Mouse (Mus musculus): ENCODE measurements around the gene Trim30b. TPM values are rescaled to one million over a fixed set of nuclear protein-coding genes. Genes with fewer than 3 reads are reported as not detected.
A peak's percentile ranks its signal among the peaks of the same experiment; 100 is the strongest.
"Not testable (repeated sequence)": the region's sequence is repeated elsewhere in the genome, so short reads cannot be mapped to it uniquely, and the experiment has no call there.

The Trim30b gene
- total and polyA plus RNA-seq, 3 experiments, result 0.22 TPM; not detected in 2

DNA sequence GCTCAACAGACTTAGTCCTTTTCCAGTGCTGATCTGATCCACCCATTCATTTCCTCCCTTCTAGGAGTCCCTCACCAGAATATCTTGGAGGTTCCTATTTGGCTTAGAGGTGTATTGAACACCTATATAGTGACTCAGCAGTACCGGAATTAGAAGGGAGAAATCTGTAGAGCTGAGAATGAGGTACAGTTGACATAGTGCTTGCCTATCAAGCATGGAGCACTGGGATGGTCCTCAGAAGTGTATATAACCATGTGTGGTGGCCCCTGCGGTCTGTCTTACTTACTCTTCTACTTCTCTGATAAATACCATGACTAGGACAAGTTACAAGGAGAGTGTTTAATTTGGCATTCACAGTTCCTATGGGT, 16.1 kb downstream of the Trim30b start:
- H3K36me3 ChIP-seq (replicated peaks), result no peaks in the 10 kb centered on the region
- DNase-seq (ENCODE audit: low spot score) (no peak), ATAC-seq (ENCODE audit: extremely low read depth, insufficient number of reproducible peaks, low FRiP score, poor library complexity, severe bottlenecking) (0 out of 2 replicates have a peak, but pooled peaks have one; percentile 3)
- peak overlapping the region; percentile 69 for H3K4me3 ChIP-seq (ENCODE audit: low read depth, low read length)
- no peaks in the 10 kb centered on the region for H3K9me3 ChIP-seq (replicated peaks)
- TF ChIP-seq CTCF (IDR thresholded peaks at IDR 0.05; ENCODE audit: low read depth, low read length) (no peak), TAL1 (conservative IDR thresholded peaks at IDR 0.05; ENCODE audit: low read depth, low read length) (no peak), POLR2AphosphoS5 (IDR thresholded peaks at IDR 0.05; ENCODE audit: insufficient replicate concordance, low read depth, low read length) (no peak), GATA1 (IDR thresholded peaks at IDR 0.05; ENCODE audit: borderline replicate concordance, low read length) (no peak), GATA2 (IDR thresholded peaks at IDR 0.05; ENCODE audit: borderline replicate concordance, low read depth, low read length) (no peak)
- H3K27me3 ChIP-seq (ENCODE audit: insufficient read depth, low read length), result no peaks in the 10 kb centered on the region
- peaks cover 5% of the 10 kb centered on the region; the same call in 1 of the 2 replicates for H3K4me1 ChIP-seq (ENCODE audit: insufficient read depth, low read depth, low read length)

DNA sequence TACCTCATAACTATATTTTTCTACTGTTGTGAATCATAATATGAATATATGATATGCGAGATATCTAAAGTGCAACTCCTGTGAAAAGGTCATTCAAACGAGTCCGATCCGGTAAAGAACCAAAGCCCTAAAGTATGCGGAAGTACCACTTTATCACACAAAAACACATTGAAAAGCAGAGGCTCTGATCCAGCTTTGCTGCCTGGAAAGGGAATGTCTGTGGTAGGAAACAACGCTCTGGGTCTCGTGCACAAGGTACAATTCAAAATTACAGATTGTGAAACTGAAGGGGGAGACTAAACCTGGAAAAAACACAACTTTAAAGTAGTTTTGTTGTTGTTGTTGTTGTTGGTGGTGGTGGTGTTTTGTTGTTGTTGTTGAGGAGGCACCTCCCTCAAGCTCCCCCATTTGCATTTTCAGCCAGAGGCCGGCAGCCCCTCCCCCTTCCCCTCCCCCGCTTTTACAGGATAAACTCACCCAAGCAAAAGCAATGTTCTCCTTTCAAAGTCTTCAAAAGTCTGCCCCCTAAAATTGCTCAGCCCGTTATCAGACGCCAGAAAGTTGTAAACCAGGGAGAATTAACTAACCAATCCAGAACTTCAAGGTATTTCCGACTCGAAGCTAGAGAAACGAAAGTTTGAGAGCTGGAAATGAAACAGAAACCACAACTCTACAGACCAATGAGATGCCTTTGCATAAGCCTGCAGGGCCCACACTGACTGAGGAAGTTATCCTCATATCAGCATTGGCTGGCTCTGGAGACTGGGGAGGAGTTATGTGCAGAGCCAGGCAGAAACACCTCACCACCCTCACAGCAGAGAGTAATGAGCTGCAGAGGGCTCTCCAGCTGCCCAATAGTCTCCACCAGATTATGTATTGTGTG, 16.7 kb downstream of the Trim30b start, which contains the start of gene Trim12c:
Trim12c (minus strand) TSS at position 646 of the 883 bp plus-strand sequence.
- Histone ChIP-seq H3K27me3 (ENCODE audit: insufficient read depth, low read length) (no peaks in the 10 kb centered on the region), H3K9me3 (replicated peaks) (no peaks in the 10 kb centered on the region), H3K4me3 (ENCODE audit: low read depth, low read length) (peak within 1 kb of the TSS; percentile 69), H3K4me1 (ENCODE audit: insufficient read depth, low read depth, low read length) (peaks cover 9% of the 10 kb centered on the region; the same call in 1 of the 2 replicates), H3K36me3 (replicated peaks) (peaks cover 2% of the 10 kb centered on the region)
- TF ChIP-seq TAL1 (conservative IDR thresholded peaks at IDR 0.05; ENCODE audit: low read depth, low read length) (peak; percentile 58), GATA2 (IDR thresholded peaks at IDR 0.05; ENCODE audit: borderline replicate concordance, low read depth, low read length) (no peak)
- ATAC-seq (ENCODE audit: extremely low read depth, insufficient number of reproducible peaks, low FRiP score, poor library complexity, severe bottlenecking) (peak; percentile 99), DNase-seq (ENCODE audit: low spot score) (peak; percentile 67)

DNA sequence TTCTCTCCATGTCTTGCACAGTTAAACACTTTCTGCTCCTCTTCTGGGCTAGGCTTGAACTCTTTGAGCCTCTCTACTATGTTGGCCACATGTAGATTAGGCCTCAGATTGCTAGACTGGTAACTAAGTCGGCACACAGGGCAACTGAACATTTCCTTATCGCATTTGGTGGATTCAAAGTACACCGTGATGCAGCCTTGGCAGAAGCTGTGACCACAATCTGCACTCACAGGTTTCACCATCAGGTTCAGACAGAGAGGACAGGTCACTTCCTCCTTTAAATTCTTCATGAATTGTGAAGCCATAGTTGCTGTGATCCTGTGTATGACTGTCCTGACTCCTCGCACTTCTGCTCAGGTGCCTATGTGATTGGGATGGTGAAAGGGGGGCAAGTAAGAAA, 21.6 kb downstream of the Trim30b start:
- not testable (repeated sequence) for H3K9me3 ChIP-seq (replicated peaks); H3K27me3 ChIP-seq (ENCODE audit: insufficient read depth, low read length); DNase-seq (ENCODE audit: low spot score); H3K4me3 ChIP-seq (ENCODE audit: low read depth, low read length); ATAC-seq (ENCODE audit: extremely low read depth, insufficient number of reproducible peaks, low FRiP score, poor library complexity, severe bottlenecking)
- H3K4me1 ChIP-seq (ENCODE audit: insufficient read depth, low read depth, low read length), result peaks cover 10% of the 10 kb centered on the region; the same call in 1 of the 2 replicates
- peaks cover 22% of the 10 kb centered on the region for H3K36me3 ChIP-seq (replicated peaks)

DNA sequence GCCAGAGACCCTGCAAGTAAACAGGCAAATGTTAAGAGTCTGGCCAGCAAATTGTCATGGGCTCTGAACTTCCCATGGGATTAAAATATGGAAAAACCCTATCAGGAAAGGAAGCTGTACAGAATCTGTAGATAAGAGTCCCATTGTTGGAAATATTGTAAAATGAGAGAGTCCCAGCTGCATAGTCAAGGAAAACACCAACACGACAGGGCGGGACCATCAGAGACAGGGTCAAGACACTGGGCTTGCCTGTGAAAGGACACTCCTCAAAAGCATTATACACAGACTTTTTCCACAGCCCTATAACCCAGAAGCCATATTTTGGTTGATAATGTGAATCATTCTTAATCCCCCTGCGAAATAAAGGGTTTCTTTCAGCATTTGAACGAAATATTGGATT, 28.9 kb downstream of the Trim30b start:
- H3K27me3 ChIP-seq (ENCODE audit: insufficient read depth, low read length); DNase-seq (ENCODE audit: low spot score); H3K9me3 ChIP-seq (replicated peaks); H3K4me3 ChIP-seq (ENCODE audit: low read depth, low read length); H3K4me1 ChIP-seq (ENCODE audit: insufficient read depth, low read depth, low read length); ATAC-seq (ENCODE audit: extremely low read depth, insufficient number of reproducible peaks, low FRiP score, poor library complexity, severe bottlenecking): not testable (repeated sequence)
- H3K36me3 ChIP-seq (replicated peaks), result peaks cover 11% of the 10 kb centered on the region

DNA sequence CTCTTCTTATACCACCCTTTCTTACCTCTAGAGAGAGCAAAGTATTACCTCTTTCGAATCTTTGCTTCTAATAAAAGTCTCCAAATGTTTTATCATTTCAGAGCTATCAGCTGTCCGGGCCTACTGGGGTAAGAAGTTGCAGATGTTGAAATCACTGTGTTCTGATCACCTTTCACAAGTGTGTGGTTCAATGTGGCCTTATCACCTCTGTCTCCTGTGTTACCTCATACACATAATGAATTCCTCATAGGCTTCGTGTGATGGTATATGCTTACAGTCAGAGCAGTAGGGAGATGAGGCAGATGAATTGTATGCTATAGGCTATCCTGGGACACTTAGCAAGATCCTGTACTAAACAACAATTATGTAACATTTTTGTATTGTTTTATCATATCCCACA, 34.1 kb downstream of the Trim30b start:
- DNase-seq (ENCODE audit: low spot score); H3K27me3 ChIP-seq (ENCODE audit: insufficient read depth, low read length); H3K9me3 ChIP-seq (replicated peaks); H3K4me3 ChIP-seq (ENCODE audit: low read depth, low read length); H3K4me1 ChIP-seq (ENCODE audit: insufficient read depth, low read depth, low read length); ATAC-seq (ENCODE audit: extremely low read depth, insufficient number of reproducible peaks, low FRiP score, poor library complexity, severe bottlenecking); H3K36me3 ChIP-seq (replicated peaks): not testable (repeated sequence)

DNA sequence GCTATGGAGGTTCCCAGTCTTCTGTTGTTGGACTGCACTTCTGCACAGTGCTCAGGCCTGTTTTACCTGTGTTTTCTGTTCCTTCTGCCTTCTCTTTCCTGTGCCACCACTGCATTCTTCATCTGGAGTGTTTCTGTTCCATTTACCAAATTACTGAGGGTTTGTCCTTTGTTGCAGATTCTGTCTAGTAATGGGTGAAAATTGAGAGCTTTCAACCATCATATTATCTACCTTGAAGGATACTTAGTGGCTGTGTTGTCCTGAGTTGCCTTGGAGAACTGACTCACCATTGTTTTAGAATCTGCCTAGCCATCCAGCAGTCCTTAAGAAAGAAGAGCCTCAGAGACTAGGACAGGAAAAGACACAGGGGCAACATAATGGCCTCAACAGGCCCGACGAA, 40.5 kb downstream of the Trim30b start, which contains the start of gene Trim34b:
Trim34b (plus strand) TSS at position 301 of the 400 bp plus-strand sequence.
- not testable (repeated sequence) for H3K36me3 ChIP-seq (replicated peaks); H3K27me3 ChIP-seq (ENCODE audit: insufficient read depth, low read length); ATAC-seq (ENCODE audit: extremely low read depth, insufficient number of reproducible peaks, low FRiP score, poor library complexity, severe bottlenecking); H3K4me3 ChIP-seq (ENCODE audit: low read depth, low read length); DNase-seq (ENCODE audit: low spot score); H3K4me1 ChIP-seq (ENCODE audit: insufficient read depth, low read depth, low read length); H3K9me3 ChIP-seq (replicated peaks)

DNA sequence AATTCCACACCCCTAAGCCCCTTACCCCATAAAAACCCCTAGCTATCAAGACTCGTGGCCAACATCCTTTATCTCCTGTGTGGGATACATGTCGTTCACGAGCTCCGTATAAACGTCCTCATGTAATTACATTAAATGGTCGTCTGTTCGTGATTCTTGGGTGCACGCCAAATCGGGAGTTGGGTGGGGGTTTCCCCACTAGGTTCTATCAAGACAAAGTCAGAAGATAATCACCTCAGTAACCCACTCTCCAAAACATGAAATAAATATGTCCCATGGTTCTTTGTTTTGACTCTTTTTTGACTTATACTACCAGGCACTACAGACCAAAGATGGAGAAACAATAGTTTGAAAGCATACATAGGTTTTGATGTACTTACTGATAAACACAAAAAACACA, 47.7 kb downstream of the Trim30b start:
- no peaks in the 10 kb centered on the region for H3K4me1 ChIP-seq (ENCODE audit: insufficient read depth, low read depth, low read length)
- H3K36me3 ChIP-seq (replicated peaks), result no peaks in the 10 kb centered on the region
- H3K9me3 ChIP-seq (replicated peaks), result no peaks in the 10 kb centered on the region
- TF ChIP-seq CTCF (IDR thresholded peaks at IDR 0.05; ENCODE audit: low read depth, low read length), result no peak
- TF ChIP-seq GATA2 (IDR thresholded peaks at IDR 0.05; ENCODE audit: borderline replicate concordance, low read depth, low read length), result no peak
- TF ChIP-seq TAL1 (conservative IDR thresholded peaks at IDR 0.05; ENCODE audit: low read depth, low read length), result no peak
- TF ChIP-seq GATA1 (IDR thresholded peaks at IDR 0.05; ENCODE audit: borderline replicate concordance, low read length), result no peak
- TF ChIP-seq POLR2AphosphoS5 (IDR thresholded peaks at IDR 0.05; ENCODE audit: insufficient replicate concordance, low read depth, low read length), result no peak
- no peak overlapping the region for H3K4me3 ChIP-seq (ENCODE audit: low read depth, low read length)
- no peak for DNase-seq (ENCODE audit: low spot score)
- no peaks in the 10 kb centered on the region for H3K27me3 ChIP-seq (ENCODE audit: insufficient read depth, low read length)
- ATAC-seq (ENCODE audit: extremely low read depth, insufficient number of reproducible peaks, low FRiP score, poor library complexity, severe bottlenecking), result no peak

DNA sequence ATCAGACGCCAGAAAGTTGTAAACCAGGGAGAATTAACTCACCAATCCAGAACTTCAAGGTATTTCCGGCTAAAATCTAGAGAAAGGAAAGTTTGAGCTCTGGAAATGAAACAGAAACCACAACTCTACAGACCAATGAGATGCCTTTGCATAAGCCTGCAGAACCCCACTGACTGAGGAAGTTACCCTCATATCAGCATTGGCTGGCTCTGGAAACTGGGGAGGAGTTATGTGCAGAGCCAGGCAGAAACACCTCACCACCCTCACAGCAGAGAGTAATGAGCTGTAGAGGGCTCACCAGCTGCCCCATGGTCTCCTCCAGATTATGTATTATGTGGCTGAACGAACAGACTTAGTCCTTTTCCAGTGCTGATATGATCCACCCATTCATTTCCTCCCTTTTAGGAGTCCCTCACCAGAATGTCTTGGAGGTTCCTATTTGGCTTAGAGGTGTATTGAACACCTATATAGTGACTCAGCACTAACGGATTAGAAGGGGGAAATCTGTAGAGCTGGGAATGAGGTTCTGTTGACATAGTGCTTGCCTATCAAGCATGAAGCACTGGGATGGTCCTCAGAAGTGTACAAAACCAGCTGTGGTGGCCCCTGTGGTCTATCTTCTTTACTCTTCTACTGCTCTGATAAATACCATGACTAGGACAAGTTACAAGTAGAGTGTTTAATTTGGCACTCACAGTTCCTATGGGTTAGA, 54.2 kb downstream of the Trim30b start, which contains the start of gene Trim12a:
Trim12a (minus strand) TSS at position 98 of the 712 bp plus-strand sequence.
- not testable (repeated sequence) for H3K9me3 ChIP-seq (replicated peaks); H3K27me3 ChIP-seq (ENCODE audit: insufficient read depth, low read length); H3K4me1 ChIP-seq (ENCODE audit: insufficient read depth, low read depth, low read length); H3K4me3 ChIP-seq (ENCODE audit: low read depth, low read length); H3K36me3 ChIP-seq (replicated peaks); DNase-seq (ENCODE audit: low spot score); ATAC-seq (ENCODE audit: extremely low read depth, insufficient number of reproducible peaks, low FRiP score, poor library complexity, severe bottlenecking)

Data from G1E (cell line).